Mouse (Mus musculus) limb, embryonic 14.5 days (tissue): ENCODE results near the gene Tns4. TPM values are rescaled to one million over a fixed set of nuclear protein-coding genes. Genes with fewer than 3 reads are reported as not detected.

Experiments
- ATAC-seq: fragments of 200-750 bp; cut with Nextera tagmentation; 2 replicates; pipeline ENCODE4 v1.8.0; 2017; ENCODE audit warnings: low read depth, moderate number of reproducible peaks, moderate TSS enrichment; ENCODE audit not compliant: low FRiP score
- DNase-seq: peaks from one replicate; pipeline ENCODE4 v3.0.0-alpha.2; 2015; ENCODE audit warnings: low spot score
- H3K27ac ChIP-seq: fragments of 300-500 bp; sonication (generic); replicated peaks from 2 replicates; pipeline ENCODE4 v1.5.1; 2014; ENCODE audit warnings: low read depth, mild to moderate bottlenecking, low read length, moderate library complexity, mixed read lengths
- H3K27me3 ChIP-seq: fragments of 300-500 bp; sonication (generic); 2 replicates; pipeline ENCODE4 v1.6.1; 2014; ENCODE audit warnings: low read length, mixed read lengths; ENCODE audit not compliant: control insufficient read depth, insufficient read depth
- H3K36me3 ChIP-seq: fragments of 300-500 bp; sonication (generic); 2 replicates; pipeline ENCODE4 v1.6.1; 2014; ENCODE audit warnings: mild to moderate bottlenecking, low read length, moderate library complexity, mixed read lengths; ENCODE audit not compliant: control insufficient read depth, insufficient read depth
- H3K4me1 ChIP-seq: fragments of 300-500 bp; sonication (generic); 2 replicates; pipeline ENCODE4 v1.6.1; 2014; ENCODE audit warnings: antibody characterized with exemption, low read length, mixed read lengths; ENCODE audit not compliant: control insufficient read depth, insufficient read depth
- H3K4me2 ChIP-seq: fragments of 300-500 bp; sonication (generic); replicated peaks from 2 replicates; pipeline ENCODE4 v1.6.1; 2014; ENCODE audit warnings: low read depth, mild to moderate bottlenecking, low read length, moderate library complexity; ENCODE audit not compliant: severe bottlenecking
- H3K4me3 ChIP-seq: fragments of 300-500 bp; sonication (generic); replicated peaks from 2 replicates; pipeline ENCODE4 v1.5.1; 2014; ENCODE audit warnings: low read length
- H3K9ac ChIP-seq: fragments of 300-500 bp; sonication (generic); 2 replicates; pipeline ENCODE4 v1.6.1; 2014; ENCODE audit warnings: mild to moderate bottlenecking, low read depth, low read length, moderate library complexity; ENCODE audit not compliant: severe bottlenecking
- H3K9me3 ChIP-seq: fragments of 300-500 bp; sonication (generic); 2 replicates; pipeline ENCODE4 v1.6.1; 2016; ENCODE audit warnings: low read length; ENCODE audit not compliant: control insufficient read depth
- POLR2A ChIP-seq: fragments of 200-500 bp; IDR thresholded peaks from 2 replicates; pipeline ENCODE4 v1.8.0; 2012; ENCODE audit warnings: inconsistent platforms, mild to moderate bottlenecking, moderate library complexity, borderline replicate concordance; ENCODE audit not compliant: insufficient read depth, insufficient read length; ENCODE audit errors: extremely low read depth
- WGBS: fragments of 180-500 bp; shearing (Covaris S2); extraction: QIAGEN DNeasy Blood & Tissue Kit; methylation state at CpG from one replicate; pipeline ENCODE4 v1.1.7; 2014; 5-methylcytosine and 5-hydroxymethylcytosine counted together
- polyA plus RNA-seq, 2 experiments: library from polyadenylated mRNA; depleted of rRNA in 1 of 2; stranded (reverse) in 1 of 2; unstranded in 1 of 2; fragments of >200 nt; fragmentation: Nextera tagmentation in 1 of 2; extraction: Ambion mirVana in 1 of 2; gene quantifications; 2 replicates each; pipeline versions ENCODE4 v1.2.1 to v1.2.3; 2012 to 2014

Gene Tns4
- polyA plus RNA-seq, 2 experiments: 1.6 to 2.5 TPM

DNA sequence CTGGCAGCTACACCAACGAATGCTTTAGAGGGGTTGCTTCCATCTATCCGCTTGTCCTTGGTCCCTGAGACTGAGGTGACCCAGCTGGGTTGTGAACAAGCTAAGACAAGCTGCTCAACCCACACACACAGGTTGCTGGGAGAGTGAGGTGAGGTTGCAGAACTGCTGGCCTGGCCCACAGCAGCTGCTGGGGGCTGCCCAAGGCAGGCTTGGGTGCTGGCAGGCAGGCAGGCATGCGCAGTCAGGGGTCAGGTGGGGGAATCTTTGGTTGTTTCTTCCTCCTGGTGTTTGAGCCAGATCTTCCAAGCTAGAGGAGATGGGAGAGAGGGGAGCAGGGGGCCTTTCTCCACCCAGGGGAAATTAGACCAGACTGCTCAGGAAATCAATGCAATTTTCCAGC lies 28.7 kb downstream of the Tns4 start:
- no peak overlapping the region for H3K9ac ChIP-seq

DNA sequence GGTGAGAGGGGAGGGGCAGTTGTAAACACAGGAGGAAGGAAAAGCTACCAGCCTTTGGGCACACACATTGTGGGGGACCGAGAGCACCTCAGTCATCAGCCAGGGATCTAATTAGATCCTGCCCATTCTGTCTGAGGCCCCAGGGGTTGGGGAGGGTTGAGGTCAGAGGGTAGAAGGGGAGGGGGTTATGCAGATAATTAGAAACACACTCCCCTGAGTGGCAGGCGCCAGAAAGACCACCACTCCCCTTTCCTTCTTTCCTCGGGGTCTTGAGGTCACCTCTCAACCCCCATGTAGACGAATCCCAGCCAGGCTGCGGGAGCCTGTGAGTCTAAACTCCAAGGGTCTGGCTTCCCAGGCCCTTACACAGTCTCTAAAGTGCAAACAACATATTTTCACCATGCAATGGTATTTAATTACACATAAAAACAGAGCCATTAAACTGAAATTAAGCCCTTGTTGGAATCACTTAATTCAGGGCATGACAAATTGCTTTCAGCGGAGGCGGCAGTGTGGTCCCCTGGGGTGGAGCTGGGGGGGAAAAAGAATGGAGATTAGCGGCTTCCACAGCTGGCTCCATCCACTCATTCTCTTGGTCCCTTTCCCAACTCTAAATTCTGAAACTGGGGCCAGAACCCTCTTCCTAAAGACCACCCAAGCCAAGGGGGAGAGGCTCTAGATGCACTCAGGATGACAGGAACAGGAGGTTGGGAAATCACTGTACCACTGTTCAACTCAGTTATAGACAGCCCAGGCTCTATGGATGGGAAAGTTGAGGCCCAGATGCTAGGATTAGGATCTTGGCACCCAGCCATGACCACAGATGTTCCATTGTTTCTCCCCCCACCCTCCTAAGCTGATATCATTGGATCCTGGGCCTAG lies 33.3 kb downstream of the Tns4 start:
- H3K4me3 ChIP-seq: no peak overlapping the region
- H3K27ac ChIP-seq: peak overlapping the region; percentile 45
- peaks cover 6% of the 10 kb centered on the region; the same call in 1 of the 2 replicates for H3K9me3 ChIP-seq
- 7% methylated on average over 8 of the region's 8 CpGs for WGBS
- H3K27me3 ChIP-seq: no peaks in the 10 kb centered on the region
- peak; percentile 77 for ATAC-seq
- no peak overlapping the region for H3K9ac ChIP-seq
- DNase-seq: peak; percentile 86
- peaks cover 24% of the 10 kb centered on the region for H3K4me1 ChIP-seq
- TF ChIP-seq POLR2A: no peak
- no peak overlapping the region for H3K4me2 ChIP-seq
- peaks cover 31% of the 10 kb centered on the region for H3K36me3 ChIP-seq

More for the DNA sequence above, 28.7 kb downstream of the Tns4 start:
- H3K4me2 ChIP-seq: no peak overlapping the region
- no peaks in the 10 kb centered on the region for H3K36me3 ChIP-seq
- peak overlapping the region; percentile 52 for H3K27ac ChIP-seq
- H3K27me3 ChIP-seq: no peaks in the 10 kb centered on the region
- peaks cover 23% of the 10 kb centered on the region for H3K4me1 ChIP-seq
- DNase-seq (no peak), ATAC-seq (no peak)
- no peak for TF ChIP-seq POLR2A
- H3K9me3 ChIP-seq: peaks cover 6% of the 10 kb centered on the region; the same call in 1 of the 2 replicates
- H3K4me3 ChIP-seq: no peak overlapping the region
- 71% methylated on average over 3 of the region's 3 CpGs for WGBS

DNA sequence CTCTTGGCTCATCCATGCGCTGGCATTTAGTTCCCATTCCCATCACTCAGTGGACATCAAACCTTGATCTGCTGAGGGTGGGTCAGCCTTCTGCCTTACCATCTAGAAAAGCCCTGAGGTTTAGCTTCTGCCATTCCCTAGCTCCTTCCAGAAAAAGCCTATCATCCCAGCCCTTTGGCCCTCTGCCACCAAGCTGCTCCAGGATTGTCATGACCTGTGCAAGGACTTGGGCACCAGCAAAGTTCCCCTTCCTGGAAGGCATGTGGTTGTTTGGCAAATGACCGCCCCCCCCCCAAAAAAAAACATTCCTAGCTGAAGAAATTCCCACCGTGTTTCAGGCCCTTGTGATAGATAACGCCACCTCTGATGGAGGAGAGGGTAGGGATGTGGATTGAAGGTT lies 34.0 kb downstream of the Tns4 start:
- 30% methylated on average over 4 of the region's 4 CpGs for WGBS
- Histone ChIP-seq H3K9me3 (peaks cover 6% of the 10 kb centered on the region; the same call in 1 of the 2 replicates), H3K36me3 (peaks cover 38% of the 10 kb centered on the region), H3K9ac (no peak overlapping the region), H3K4me1 (peaks cover 19% of the 10 kb centered on the region), H3K4me2 (no peak overlapping the region), H3K27me3 (no peaks in the 10 kb centered on the region), H3K27ac (peak overlapping the region; percentile 45), H3K4me3 (no peak overlapping the region)
- no peak for TF ChIP-seq POLR2A
- no peak for DNase-seq
- ATAC-seq: no peak; the same call in 1 of the 2 replicates

DNA sequence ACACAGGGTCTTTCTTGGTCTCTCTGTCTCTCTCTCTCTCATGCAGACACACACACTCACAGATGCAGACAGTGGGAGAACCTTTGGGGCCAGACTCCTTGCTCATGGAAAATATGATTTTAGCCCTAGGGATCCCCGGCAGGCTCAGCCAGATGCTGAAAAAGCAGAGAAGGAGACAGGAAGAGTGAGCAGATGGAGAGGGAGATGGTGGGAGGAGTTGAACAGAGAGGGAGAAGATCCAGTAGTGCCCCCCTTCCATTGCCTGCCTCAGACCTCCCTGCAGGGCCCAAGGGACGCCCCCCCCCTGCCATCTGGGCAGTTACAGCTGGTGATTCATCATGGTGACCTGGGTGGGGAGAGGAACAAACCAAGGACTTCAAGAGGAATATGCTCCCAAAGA lies 41.5 kb downstream of the Tns4 start:
- peaks cover 49% of the 10 kb centered on the region for H3K4me1 ChIP-seq
- H3K9me3 ChIP-seq: no peaks in the 10 kb centered on the region
- 43% methylated on average over 2 of the region's 2 CpGs for WGBS
- TF ChIP-seq POLR2A: no peak
- DNase-seq (peak; percentile 56), ATAC-seq (peak; percentile 17; the same call in 1 of the 2 replicates)
- H3K27ac ChIP-seq: peak overlapping the region; percentile 89
- H3K4me3 ChIP-seq: peak overlapping the region; percentile 90
- no peaks in the 10 kb centered on the region for H3K27me3 ChIP-seq
- peak overlapping the region; percentile 45 for H3K9ac ChIP-seq
- H3K4me2 ChIP-seq: peak overlapping the region; percentile 97
- peaks cover 72% of the 10 kb centered on the region for H3K36me3 ChIP-seq

DNA sequence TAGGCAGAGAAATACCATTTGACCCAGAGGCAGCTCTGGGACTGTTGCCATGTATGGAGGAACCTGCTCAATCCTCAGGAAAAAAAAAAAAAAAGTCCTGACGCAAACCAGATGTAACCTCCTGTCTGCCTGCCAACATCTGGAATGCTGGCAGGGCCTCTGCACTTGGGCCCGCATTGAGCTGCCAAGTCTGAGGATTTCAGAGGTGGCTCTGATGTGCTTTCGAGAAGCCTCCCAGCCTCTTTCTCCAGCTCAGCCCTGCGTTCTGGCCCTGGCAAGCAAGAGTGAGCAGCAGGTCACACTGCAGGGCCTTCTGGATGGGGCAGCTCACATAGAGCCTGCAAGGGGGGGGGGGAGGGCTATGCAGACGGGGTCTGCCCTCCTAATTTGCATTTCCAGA lies 42.0 kb downstream of the Tns4 start:
- 9% methylated on average over 4 of the region's 5 CpGs for WGBS
- H3K27ac ChIP-seq: peak overlapping the region; percentile 89
- H3K4me1 ChIP-seq: peaks cover 49% of the 10 kb centered on the region
- TF ChIP-seq POLR2A: no peak
- peak overlapping the region; percentile 90 for H3K4me3 ChIP-seq
- DNase-seq: peak; percentile 93
- peak; percentile 73 for ATAC-seq
- peak overlapping the region; percentile 45 for H3K9ac ChIP-seq
- peaks cover 66% of the 10 kb centered on the region for H3K36me3 ChIP-seq
- peak overlapping the region; percentile 97 for H3K4me2 ChIP-seq
- no peaks in the 10 kb centered on the region for H3K9me3 ChIP-seq
- no peaks in the 10 kb centered on the region for H3K27me3 ChIP-seq
